Mouse (Mus musculus) c-Kit-positive CD71-positive TER-119-positive erythroid progenitor cells, embryonic 14.5 days (primary cell): ENCODE measurements at regions not wholly inside any gene's neighbourhood (a gene's known extent, or its start where the extent isn't known, plus 50 kb on each side); places are given as distances from the start of the nearest gene placed in this dataset.
"Not testable (repeated sequence)": the region's sequence is repeated elsewhere in the genome, so short reads cannot be mapped to it uniquely, and the experiment has no call there.

Experiments
- DNase-seq: peaks from one replicate; pipeline ENCODE4 v3.0.0-alpha.2; 2013; ENCODE audit warnings: low spot score

GRCm38 (mm10) chr13:107587678-107588077, 456.6 kb upstream of the Smim15 start:
- no peak for DNase-seq

GRCm38 (mm10) chr13:107585936-107586335, 458.3 kb upstream of the Smim15 start:
- no peak for DNase-seq

- no peak for DNase-seq
These were observed 458.9 kb upstream of the Smim15 start for GRCm38 (mm10) chr13:107585353-107585752.

GRCm38 (mm10) chr13:107578968-107579367, 465.3 kb upstream of the Smim15 start:
- no peak for DNase-seq

- DNase-seq, result peak; percentile 53
These were observed 466.4 kb upstream of the Smim15 start for GRCm38 (mm10) chr13:107577809-107578208.

- peak; percentile 43 for DNase-seq
These were observed 467.0 kb upstream of the Smim15 start for GRCm38 (mm10) chr13:107577272-107577671.

- no peak for DNase-seq
These were observed 467.5 kb upstream of the Smim15 start for GRCm38 (mm10) chr13:107576701-107577100.

DNA sequence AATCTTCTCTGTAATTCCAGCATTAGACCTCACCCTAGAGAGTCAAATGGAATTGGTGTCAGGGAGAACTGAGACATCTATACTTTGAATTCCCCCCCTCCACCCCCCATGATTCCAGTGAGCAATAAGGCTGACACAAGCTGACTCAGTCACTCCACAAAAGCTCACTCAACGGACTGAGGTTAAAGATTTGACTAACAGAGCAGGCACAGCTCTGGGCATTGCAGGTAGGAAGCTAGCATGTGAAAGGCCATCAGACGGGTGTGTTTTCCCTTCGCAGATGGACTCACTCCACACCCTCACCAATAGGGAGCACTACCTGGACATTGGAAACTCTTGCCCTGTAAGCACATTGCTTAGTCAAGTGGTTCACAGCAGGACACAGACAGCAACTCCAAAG, 469.2 kb upstream of the Smim15 start:
- no peak for DNase-seq

GRCm38 (mm10) chr13:107573499-107574355, 470.5 kb upstream of the Smim15 start:
- peak; percentile 25 for DNase-seq

DNA sequence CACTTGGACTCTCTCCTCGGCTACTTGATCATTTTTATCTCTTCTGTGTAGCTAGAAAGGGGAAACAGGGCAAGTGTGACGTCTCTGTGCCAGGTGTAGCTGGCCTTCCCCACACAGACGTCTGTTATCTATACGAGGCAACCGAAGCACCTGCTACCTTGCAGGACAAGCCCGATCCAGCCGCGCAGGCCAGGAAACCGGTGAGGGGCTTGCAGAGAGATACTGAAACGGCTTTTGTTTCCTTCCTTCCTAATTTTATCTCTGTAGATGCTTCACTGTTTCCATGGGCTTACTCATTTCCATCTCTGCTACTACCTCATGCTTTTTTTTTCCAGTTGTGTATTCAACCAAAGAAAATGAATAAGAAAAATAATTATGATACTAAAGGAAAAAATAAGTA, 472.7 kb upstream of the Smim15 start:
- no peak for DNase-seq

DNA sequence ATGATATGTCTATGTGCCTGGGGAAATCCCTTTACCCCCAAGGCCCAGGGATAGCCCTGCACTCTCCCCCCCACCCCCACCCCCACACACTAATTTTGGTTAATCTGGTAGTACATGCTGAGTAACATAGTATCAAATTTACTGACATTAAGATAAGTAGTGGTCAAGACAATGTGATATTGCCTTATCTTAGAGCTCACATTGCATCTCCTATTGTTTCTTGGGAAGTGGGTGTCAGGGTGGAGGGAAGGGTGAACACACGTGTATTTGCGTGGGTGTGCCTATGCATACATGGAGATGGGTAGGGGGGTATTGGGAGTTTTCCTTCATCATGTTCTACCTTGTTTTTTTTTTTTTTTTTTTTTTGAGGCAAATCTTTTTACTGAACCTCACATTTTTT, 474.8 kb upstream of the Smim15 start:
- DNase-seq, result no peak

DNA sequence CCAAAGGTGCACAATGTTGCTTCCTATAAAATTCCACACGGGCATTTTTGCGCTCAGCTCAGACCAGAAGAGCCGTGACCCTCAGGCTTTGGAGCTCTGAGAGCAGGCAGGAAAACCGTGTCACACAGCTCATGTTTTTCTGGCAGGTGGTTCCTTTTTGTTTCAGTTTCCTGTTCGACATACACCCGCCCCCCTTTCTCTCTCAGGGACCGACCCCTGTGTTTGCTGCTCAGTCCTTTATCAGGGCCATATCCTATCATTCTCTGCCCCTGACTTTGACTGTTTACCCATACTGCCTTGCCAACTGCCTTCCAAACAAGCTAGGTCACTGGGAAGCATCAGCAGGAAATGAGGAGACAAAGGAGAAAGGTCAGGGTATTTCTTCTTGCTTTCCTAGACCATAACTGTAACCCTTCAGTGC, 475.5 kb upstream of the Smim15 start:
- DNase-seq, result no peak

- DNase-seq, result no peak
These were observed 481.8 kb upstream of the Smim15 start for GRCm38 (mm10) chr13:107562463-107562862.

- no peak for DNase-seq
These were observed 482.7 kb upstream of the Smim15 start for GRCm38 (mm10) chr13:107561529-107561928.

DNA sequence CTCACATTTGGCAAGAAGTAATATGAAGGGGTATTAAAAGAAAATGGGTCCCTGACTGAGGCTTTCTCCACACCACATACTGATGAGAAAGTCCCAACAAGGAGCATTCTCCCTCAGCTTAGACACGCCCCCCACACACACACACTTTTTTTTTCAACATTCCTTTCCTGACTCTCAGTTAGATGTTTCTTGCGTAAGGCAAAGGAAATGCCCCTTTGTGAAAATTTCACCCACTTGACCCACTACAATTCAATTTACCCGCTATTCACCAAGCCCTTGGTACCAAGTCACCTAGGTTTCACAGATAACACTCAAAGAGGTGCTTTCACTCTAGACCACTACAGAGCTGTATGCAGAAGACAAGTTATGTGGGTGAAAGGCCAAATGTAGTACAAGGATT, 488.3 kb upstream of the Smim15 start:
- DNase-seq, result no peak

- no peak for DNase-seq
These were observed 490.2 kb upstream of the Smim15 start for GRCm38 (mm10) chr13:107554091-107554490.

GRCm38 (mm10) chr13:107552165-107552564, 492.1 kb upstream of the Smim15 start:
- DNase-seq, result no peak

GRCm38 (mm10) chr13:107549995-107550394, 494.3 kb upstream of the Smim15 start:
- not testable (repeated sequence) for DNase-seq

DNA sequence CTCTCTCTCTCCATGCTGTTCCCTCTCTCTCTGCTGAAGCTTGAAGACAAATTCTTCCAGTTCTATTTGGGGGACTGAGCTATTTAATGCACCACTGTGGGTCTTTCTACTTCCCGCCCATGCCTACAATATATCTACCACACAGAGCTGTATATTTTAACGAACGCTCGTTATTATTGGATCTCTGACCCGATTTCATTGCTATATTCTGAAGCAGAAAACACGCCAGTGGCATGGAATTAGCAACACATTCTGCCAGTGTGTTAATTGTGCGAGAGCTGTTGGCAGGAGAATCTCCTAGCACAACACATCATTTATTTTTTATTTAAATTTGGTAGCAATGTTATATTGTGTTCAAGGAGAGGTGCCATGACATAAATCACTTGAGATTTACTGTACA, 497.2 kb upstream of the Smim15 start:
- DNase-seq, result no peak

GRCm38 (mm10) chr13:107546181-107546900, 497.9 kb upstream of the Smim15 start:
- DNase-seq, result no peak

DNA sequence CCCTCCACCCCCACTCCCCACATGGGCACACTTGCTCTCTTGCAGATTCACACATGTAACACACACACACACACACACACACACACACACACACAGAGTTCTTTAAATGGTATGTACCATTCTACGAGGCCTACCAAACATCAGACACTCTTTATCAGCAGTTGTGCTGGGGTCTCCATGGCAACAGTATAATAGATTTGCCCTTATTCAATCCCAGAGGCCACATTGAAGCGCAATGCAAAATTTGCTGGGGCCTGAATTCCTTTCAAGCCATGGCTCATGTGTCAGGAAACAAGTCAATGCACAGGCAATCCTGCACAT, 502.7 kb upstream of the Smim15 start:
- DNase-seq, result no peak

DNA sequence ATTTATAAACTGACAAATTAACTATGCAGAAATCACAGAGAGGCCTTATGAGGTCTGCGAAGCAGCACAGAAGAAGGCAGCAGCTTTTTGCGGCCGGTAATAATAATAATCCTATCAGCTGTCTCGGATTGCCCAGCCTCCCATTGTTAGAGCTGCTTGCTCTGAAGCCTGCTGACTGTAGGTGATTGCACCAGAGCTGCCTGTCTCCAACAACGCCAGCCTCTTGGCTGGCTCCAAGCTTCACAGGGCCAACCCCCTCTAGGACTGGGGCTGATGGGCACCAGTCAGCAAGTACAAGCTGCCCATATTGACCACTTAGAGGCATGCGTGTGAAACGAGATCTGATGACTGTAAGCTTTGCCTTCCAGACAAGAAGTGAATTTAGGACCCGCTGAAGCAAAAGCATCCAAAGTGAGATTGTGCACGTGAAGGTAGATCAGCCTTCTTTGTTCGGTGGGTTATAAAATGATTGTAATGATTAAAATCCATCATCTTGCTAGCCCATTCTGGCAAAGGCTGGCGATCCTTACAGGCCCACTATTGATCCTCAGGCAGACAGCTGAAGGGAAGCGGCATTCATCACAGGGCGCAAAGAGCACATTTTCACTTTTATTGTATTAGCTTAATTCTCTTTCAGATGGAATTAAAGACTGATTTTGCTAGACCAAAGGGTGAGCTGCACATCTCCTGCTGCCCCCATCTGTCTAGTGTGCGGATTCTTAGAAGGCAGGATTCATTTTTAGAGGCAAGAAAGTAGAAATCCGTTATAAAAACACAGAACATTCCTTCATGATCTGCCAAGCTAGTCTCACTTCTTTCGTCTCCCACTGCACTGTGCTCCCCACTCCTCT, 503.2 kb upstream of the Smim15 start:
- DNase-seq, result no peak

DNA sequence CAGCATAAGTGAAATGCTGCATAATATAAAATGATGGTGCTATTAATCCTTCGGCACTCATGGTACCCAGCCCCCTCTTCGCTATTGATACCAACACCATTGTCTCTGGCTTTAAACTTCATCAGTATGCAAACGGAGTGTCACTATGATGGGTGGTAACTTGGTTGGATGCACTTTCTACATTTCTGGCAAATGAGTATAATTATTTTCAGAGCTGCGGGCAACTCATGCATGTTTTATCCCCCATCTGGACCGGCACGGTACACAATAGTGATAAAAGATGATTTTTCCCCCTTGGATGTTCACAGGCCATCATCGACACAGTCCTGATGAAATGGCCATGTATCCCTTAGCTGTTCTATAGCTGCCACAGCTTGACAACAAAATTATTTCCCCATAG, 503.9 kb upstream of the Smim15 start:
- no peak for DNase-seq
